Mouse (Mus musculus): Measurements from ENCODE around the gene Snn.

Snn gene

GRCm38 (mm10) chr16:11086856-11087588 is 26.3 kb downstream of the Snn start:
- no peak for DNase-seq

- no peak for DNase-seq
These were observed 30.3 kb downstream of the Snn start for GRCm38 (mm10) chr16:11090836-11091570.

- DNase-seq = no peak
These were observed 31.3 kb downstream of the Snn start for GRCm38 (mm10) chr16:11092061-11092460.

GRCm38 (mm10) chr16:11092523-11092922 is 31.8 kb downstream of the Snn start:
- DNase-seq = no peak

- no peak for DNase-seq
These were observed 33.1 kb downstream of the Snn start for GRCm38 (mm10) chr16:11093717-11094386.

GRCm38 (mm10) chr16:11097301-11097700 is 36.6 kb downstream of the Snn start:
- DNase-seq = no peak

GRCm38 (mm10) chr16:11104905-11105304 is 44.2 kb downstream of the Snn start:
- DNase-seq = no peak

- peak; percentile 43 for DNase-seq
These were observed 48.5 kb downstream of the Snn start for GRCm38 (mm10) chr16:11109198-11109740.

- DNase-seq = no peak
These were observed 61.9 kb downstream of the Snn start for GRCm38 (mm10) chr16:11122625-11123024.

- DNase-seq = no peak
These were observed 63.4 kb downstream of the Snn start for GRCm38 (mm10) chr16:11124110-11124509.
